8 mouse cellular contexts compared by ENCODE assay signal in the genomic region with DNA sequence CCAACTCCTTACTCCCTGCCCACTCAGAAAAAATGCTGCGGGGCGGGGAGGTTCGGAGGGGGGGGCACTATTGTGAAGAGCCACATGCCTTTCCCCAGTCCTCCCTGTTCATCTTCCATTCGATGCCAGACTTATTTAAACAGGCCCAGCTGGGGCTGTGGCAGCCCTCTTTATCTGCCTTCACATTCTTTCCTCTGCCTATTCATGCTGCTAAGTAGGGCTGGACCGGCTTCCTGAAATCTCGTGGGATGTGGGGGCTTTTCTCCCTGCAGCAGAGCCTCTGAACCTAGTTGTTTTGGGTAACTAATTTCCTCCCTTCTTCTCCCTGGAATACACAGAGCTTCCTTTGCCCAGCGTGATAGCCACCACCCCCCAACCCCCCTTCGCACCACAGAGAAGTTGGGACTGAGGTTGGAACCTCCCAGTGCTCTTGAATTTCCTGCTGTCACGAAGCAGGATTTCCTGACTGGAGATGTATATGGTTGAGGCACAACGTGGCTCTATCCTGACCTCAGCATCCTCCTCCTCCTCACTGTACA.
DNase-seq lines count a peak whose midpoint lies in the region; ATAC-seq lines count a peak whose summit lies in the region.

No protein-coding gene starts in this region.

- no peak overlapping the region for H3K4me2 ChIP-seq in embryonic facial prominence, embryonic 15.5 days (replicated peaks)
- H3K4me2 ChIP-seq in hindbrain, embryonic 12.5 days (replicated peaks) = no peak overlapping the region
- no peak overlapping the region for H3K4me2 ChIP-seq in liver, embryonic 13.5 days
- no peak overlapping the region for H3K4me2 ChIP-seq in neural tube, embryonic 15.5 days

- H3K4me1 ChIP-seq in embryonic facial prominence, embryonic 15.5 days = peaks cover 8% of the 10 kb centered on the region; the same call in 1 of the 2 replicates
- peaks cover 7% of the 10 kb centered on the region for H3K4me1 ChIP-seq in hindbrain, embryonic 12.5 days
- H3K4me1 ChIP-seq in liver, embryonic 13.5 days (replicated peaks) = peaks cover 5% of the 10 kb centered on the region; the same call in 1 of the 2 replicates
- 0 out of 2 replicates have a peak, but pooled peaks cover 6% of the 10 kb centered on the region for H3K4me1 ChIP-seq in neural tube, embryonic 15.5 days

- peak; percentile 95 for DNase-seq in R1 (ENCODE audit: low read depth, low spot score)
- DNase-seq in liver, embryonic 13.5 days = no peak
- no peak for DNase-seq in urinary bladder, adult 2 months (ENCODE audit: low spot score)
- no peak for DNase-seq in layer of hippocampus, postnatal 36 days
- no peak for DNase-seq in ovary, postnatal 36 days (ENCODE audit: low spot score)

- H3K9me3 ChIP-seq in embryonic facial prominence, embryonic 15.5 days (replicated peaks) = no peaks in the 10 kb centered on the region
- H3K9me3 ChIP-seq in hindbrain, embryonic 12.5 days (replicated peaks) = peaks cover 5% of the 10 kb centered on the region; the same call in 1 of the 2 replicates
- no peaks in the 10 kb centered on the region for H3K9me3 ChIP-seq in liver, embryonic 13.5 days (replicated peaks)
- H3K9me3 ChIP-seq in neural tube, embryonic 15.5 days (replicated peaks) = no peaks in the 10 kb centered on the region

- H3K27ac ChIP-seq in embryonic facial prominence, embryonic 15.5 days (replicated peaks) = peak overlapping the region; percentile 48; the same call in 1 of the 2 replicates
- no peak overlapping the region for H3K27ac ChIP-seq in hindbrain, embryonic 12.5 days
- peak overlapping the region; percentile 34; the same call in 1 of the 2 replicates for H3K27ac ChIP-seq in liver, embryonic 13.5 days
- H3K27ac ChIP-seq in neural tube, embryonic 15.5 days (replicated peaks) = no peak overlapping the region

- no peak overlapping the region for H3K9ac ChIP-seq in embryonic facial prominence, embryonic 15.5 days
- H3K9ac ChIP-seq in hindbrain, embryonic 12.5 days = no peak overlapping the region
- H3K9ac ChIP-seq in liver, embryonic 13.5 days = no peak overlapping the region
- H3K9ac ChIP-seq in neural tube, embryonic 15.5 days (replicated peaks) = no peak overlapping the region

- ATAC-seq in embryonic facial prominence, embryonic 15.5 days (ENCODE audit: insufficient number of reproducible peaks, low FRiP score, low TSS enrichment, low read depth) = peak; percentile 47; the same call in 1 of the 2 replicates
- 0 out of 2 replicates have a peak, but pooled peaks have one; percentile 46 for ATAC-seq in hindbrain, embryonic 12.5 days (ENCODE audit: low FRiP score)
- ATAC-seq in liver, embryonic 13.5 days (ENCODE audit: low read depth) = peak; percentile 54
- peak; percentile 21; the same call in 1 of the 2 replicates for ATAC-seq in neural tube, embryonic 15.5 days (ENCODE audit: low FRiP score)

- no peaks in the 10 kb centered on the region for H3K36me3 ChIP-seq in embryonic facial prominence, embryonic 15.5 days
- H3K36me3 ChIP-seq in hindbrain, embryonic 12.5 days = no peaks in the 10 kb centered on the region
- no peaks in the 10 kb centered on the region for H3K36me3 ChIP-seq in liver, embryonic 13.5 days
- no peaks in the 10 kb centered on the region for H3K36me3 ChIP-seq in neural tube, embryonic 15.5 days

- H3K27me3 ChIP-seq in embryonic facial prominence, embryonic 15.5 days = no peaks in the 10 kb centered on the region
- H3K27me3 ChIP-seq in hindbrain, embryonic 12.5 days = no peaks in the 10 kb centered on the region; the same call in 1 of the 2 replicates
- no peaks in the 10 kb centered on the region for H3K27me3 ChIP-seq in liver, embryonic 13.5 days
- H3K27me3 ChIP-seq in neural tube, embryonic 15.5 days (replicated peaks) = no peaks in the 10 kb centered on the region

- H3K4me3 ChIP-seq in embryonic facial prominence, embryonic 15.5 days (replicated peaks) = no peak overlapping the region
- no peak overlapping the region for H3K4me3 ChIP-seq in hindbrain, embryonic 12.5 days
- H3K4me3 ChIP-seq in liver, embryonic 13.5 days (replicated peaks) = no peak overlapping the region
- H3K4me3 ChIP-seq in neural tube, embryonic 15.5 days (replicated peaks) = no peak overlapping the region

- WGBS in embryonic facial prominence, embryonic 15.5 days = 14% methylated on average over 10 of the region's 10 CpGs
- whole genome bisulfite sequencing in hindbrain, embryonic 12.5 days = 10% methylated on average over 10 of the region's 10 CpGs
- WGBS in liver, embryonic 13.5 days (ENCODE audit: insufficient replicate concordance) = 4% methylated on average over 10 of the region's 10 CpGs
- 29% methylated on average over 10 of the region's 10 CpGs for WGBS in neural tube, embryonic 15.5 days

Comparison
In these comparisons a context has a peak if more than half of its experiments do, and no peak if none do; other contexts are left out.
1. H3K27ac ChIP-seq: peak in embryonic facial prominence, embryonic 15.5 days (single experiment) and liver, embryonic 13.5 days (single experiment); none in hindbrain, embryonic 12.5 days (single experiment) and neural tube, embryonic 15.5 days (single experiment).
2. Peak in every context shown above with its lines, with median percentiles within 50 percentile points of each other: ATAC-seq.